25 mouse cellular contexts compared by ENCODE assay signal in the genomic region with DNA sequence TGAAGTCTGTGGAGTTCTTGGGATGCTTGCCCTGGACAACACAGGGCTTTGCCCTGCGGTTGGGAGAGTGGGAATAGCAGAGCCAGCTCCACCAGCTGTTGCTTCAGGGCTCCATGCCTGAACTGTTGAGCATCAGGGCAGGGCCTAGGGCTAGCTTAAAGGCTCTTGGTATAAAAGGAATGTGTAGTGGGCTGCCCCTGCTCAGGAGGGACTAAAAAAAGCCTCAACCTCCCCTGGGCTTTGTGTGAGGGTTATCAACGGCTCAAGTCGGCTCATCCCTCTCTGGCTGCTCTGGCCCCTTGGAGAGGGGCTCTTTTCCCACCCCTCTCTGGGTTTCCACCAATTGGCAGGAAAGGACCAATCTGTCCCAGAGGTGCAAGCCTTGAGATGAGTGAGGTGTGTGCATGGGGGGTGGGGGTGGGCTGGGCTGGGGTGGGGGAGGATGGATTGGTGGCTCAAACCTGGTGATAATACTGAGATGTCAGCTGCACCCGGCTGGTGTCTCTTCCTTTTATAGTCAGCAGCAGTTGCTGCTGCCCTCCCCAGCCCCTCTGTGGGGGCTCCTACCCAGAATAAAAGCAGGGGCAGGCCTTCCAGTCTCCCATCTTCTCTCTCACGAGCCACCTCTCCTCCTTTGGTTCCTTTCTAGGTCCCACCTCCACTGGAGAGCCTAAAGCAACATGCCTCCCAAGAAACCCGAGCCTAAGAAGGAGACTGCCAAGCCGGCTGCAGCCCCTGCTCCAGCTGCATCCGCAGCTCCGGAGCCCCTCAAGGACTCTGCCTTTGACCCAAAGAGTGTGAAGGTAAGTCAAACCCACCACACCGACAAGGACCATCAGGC. TPM values are rescaled to one million over a fixed set of nuclear protein-coding genes. Genes with fewer than 3 reads are reported as not detected.
DNase-seq lines count a peak whose midpoint lies in the region; ATAC-seq and TF ChIP-seq lines count a peak whose summit lies in the region.
"Had no signal": no experiment of that assay in that cellular context is flagged by ENCODE, and none has a peak within 500 bp of the region (broad histone marks: within the 10 kb centered on the region; RNA-seq: fewer than 3 reads in every experiment).

No protein-coding gene starts in this region.

- no peak overlapping the region for H3K4me3 ChIP-seq in embryonic facial prominence, embryonic 14.5 days (ENCODE audit: low read depth, low read length)
- H3K4me3 ChIP-seq in embryonic facial prominence, embryonic 10.5 days: no peak overlapping the region
- H3K4me3 ChIP-seq in heart, embryonic 12.5 days: peak overlapping the region; percentile 74
- peak overlapping the region; percentile 3; the same call in 1 of the 2 replicates for H3K4me3 ChIP-seq in lung, embryonic 14.5 days (ENCODE audit: low read depth, low read length)
- peak overlapping the region; percentile 57 for H3K4me3 ChIP-seq in myocyte
- H3K4me3 ChIP-seq: hindbrain, embryonic 10.5 days; liver, embryonic 12.5 days; megakaryocyte, embryonic 14.5 days; midbrain, embryonic 13.5 days; neural tube, embryonic 13.5 days had no signal

- peak; percentile 62 for TF ChIP-seq POLR2A in myocyte (IDR thresholded peaks at IDR 0.05; ENCODE audit: insufficient read length, low read depth)

- 38% methylated on average over 9 of the region's 10 CpGs for WGBS in embryonic facial prominence, embryonic 14.5 days
- WGBS in embryonic facial prominence, embryonic 10.5 days: 41% methylated on average over 10 of the region's 10 CpGs
- 22% methylated on average over 10 of the region's 10 CpGs for WGBS in heart, embryonic 12.5 days
- WGBS in lung, embryonic 14.5 days: 30% methylated on average over 10 of the region's 10 CpGs

- no peaks in the 10 kb centered on the region for H3K9me3 ChIP-seq in embryonic facial prominence, embryonic 14.5 days (ENCODE audit: control insufficient read depth, low read length)
- no peaks in the 10 kb centered on the region for H3K9me3 ChIP-seq in embryonic facial prominence, embryonic 10.5 days
- H3K9me3 ChIP-seq in heart, embryonic 12.5 days (replicated peaks): no peaks in the 10 kb centered on the region
- no peaks in the 10 kb centered on the region for H3K9me3 ChIP-seq in lung, embryonic 14.5 days (ENCODE audit: low read depth, low read length)
- H3K9me3 ChIP-seq: hindbrain, embryonic 10.5 days; liver, embryonic 12.5 days; megakaryocyte, embryonic 14.5 days; midbrain, embryonic 13.5 days; neural tube, embryonic 13.5 days had no signal

- TF ChIP-seq CTCF in lung, embryonic 14.5 days (IDR thresholded peaks at IDR 0.05; ENCODE audit: low read depth): no peak

- H3K36me3 ChIP-seq in embryonic facial prominence, embryonic 14.5 days (ENCODE audit: control insufficient read depth, insufficient read depth, low read length): no peaks in the 10 kb centered on the region
- H3K36me3 ChIP-seq in embryonic facial prominence, embryonic 10.5 days (replicated peaks): no peaks in the 10 kb centered on the region
- peaks cover 16% of the 10 kb centered on the region for H3K36me3 ChIP-seq in heart, embryonic 12.5 days
- H3K36me3 ChIP-seq in lung, embryonic 14.5 days (ENCODE audit: insufficient read depth): no peaks in the 10 kb centered on the region
- H3K36me3 ChIP-seq in myocyte (ENCODE audit: control insufficient read depth, insufficient read depth): peaks cover 8% of the 10 kb centered on the region
- H3K36me3 ChIP-seq: hindbrain, embryonic 10.5 days; liver, embryonic 12.5 days; midbrain, embryonic 13.5 days; neural tube, embryonic 13.5 days had no signal

- H3K4me1 ChIP-seq in embryonic facial prominence, embryonic 14.5 days (ENCODE audit: control insufficient read depth, insufficient read depth, low read length): peaks cover 10% of the 10 kb centered on the region; the same call in 1 of the 2 replicates
- peaks cover 38% of the 10 kb centered on the region for H3K4me1 ChIP-seq in embryonic facial prominence, embryonic 10.5 days
- H3K4me1 ChIP-seq in heart, embryonic 12.5 days (replicated peaks): peaks cover 57% of the 10 kb centered on the region
- H3K4me1 ChIP-seq in lung, embryonic 14.5 days (ENCODE audit: insufficient read depth): peaks cover 5% of the 10 kb centered on the region; the same call in 1 of the 2 replicates
- H3K4me1 ChIP-seq: neural tube, embryonic 13.5 days had no signal

- peaks cover 4% of the 10 kb centered on the region; the same call in 1 of the 2 replicates for H3K27me3 ChIP-seq in embryonic facial prominence, embryonic 14.5 days (replicated peaks; ENCODE audit: control insufficient read depth, insufficient read depth, low read length)
- peaks cover 25% of the 10 kb centered on the region for H3K27me3 ChIP-seq in embryonic facial prominence, embryonic 10.5 days (replicated peaks; ENCODE audit: low read depth, poor library complexity, severe bottlenecking)
- H3K27me3 ChIP-seq in heart, embryonic 12.5 days (replicated peaks): no peaks in the 10 kb centered on the region
- no peaks in the 10 kb centered on the region for H3K27me3 ChIP-seq in lung, embryonic 14.5 days (ENCODE audit: insufficient read depth, low read length)
- no peaks in the 10 kb centered on the region for H3K27me3 ChIP-seq in myocyte (ENCODE audit: control insufficient read depth, insufficient read depth, insufficient read length)

- ATAC-seq in embryonic facial prominence, embryonic 14.5 days (ENCODE audit: low read depth): peak; percentile 78
- ATAC-seq in heart, embryonic 12.5 days (ENCODE audit: insufficient number of reproducible peaks, low FRiP score): peak; percentile 70
- ATAC-seq in lung, embryonic 14.5 days (ENCODE audit: insufficient read depth): 0 out of 2 replicates have a peak, but pooled peaks have one; percentile 7
- ATAC-seq: activated CD4-positive, CD25-positive, alpha-beta regulatory T cell, adult 4 months; forebrain, postnatal 0 days; hindbrain, postnatal 0 days; intestine, embryonic 16.5 days; liver, embryonic 12.5 days; midbrain, embryonic 13.5 days had no signal

- peak overlapping the region; percentile 45 for H3K9ac ChIP-seq in embryonic facial prominence, embryonic 14.5 days (ENCODE audit: low read depth, low read length)
- peak overlapping the region; percentile 94 for H3K9ac ChIP-seq in heart, embryonic 12.5 days
- H3K9ac ChIP-seq in lung, embryonic 14.5 days: peak overlapping the region; percentile 33; the same call in 1 of the 2 replicates
- H3K9ac ChIP-seq: forebrain, postnatal 0 days; liver, embryonic 12.5 days; midbrain, embryonic 13.5 days; neural tube, embryonic 13.5 days had no signal

- H3K4me2 ChIP-seq in embryonic facial prominence, embryonic 14.5 days (ENCODE audit: low read depth, low read length): no peak overlapping the region
- H3K4me2 ChIP-seq in heart, embryonic 12.5 days: peak overlapping the region; percentile 81
- no peak overlapping the region for H3K4me2 ChIP-seq in lung, embryonic 14.5 days
- peak overlapping the region; percentile 55 for H3K4me2 ChIP-seq in myocyte (ENCODE audit: low read depth)
- H3K4me2 ChIP-seq: liver, embryonic 12.5 days; midbrain, embryonic 13.5 days; neural tube, embryonic 13.5 days had no signal

- H3K27ac ChIP-seq in embryonic facial prominence, embryonic 14.5 days (replicated peaks; ENCODE audit: low read depth, low read length): 0 out of 2 replicates have a peak overlapping the region, but pooled peaks have one; percentile 23
- no peak overlapping the region for H3K27ac ChIP-seq in embryonic facial prominence, embryonic 10.5 days (replicated peaks)
- peak overlapping the region; percentile 100 for H3K27ac ChIP-seq in heart, embryonic 12.5 days (ENCODE audit: poor library complexity, severe bottlenecking)
- no peak overlapping the region; the same call in 1 of the 2 replicates for H3K27ac ChIP-seq in lung, embryonic 14.5 days (ENCODE audit: low read depth)
- H3K27ac ChIP-seq: hindbrain, embryonic 10.5 days; hindbrain, postnatal 0 days; liver, embryonic 12.5 days; midbrain, embryonic 13.5 days; neural tube, embryonic 13.5 days had no signal

- peak; percentile 72 for DNase-seq in embryonic facial prominence, embryonic 14.5 days (ENCODE audit: low spot score)
- DNase-seq in embryonic facial prominence, embryonic 10.5 days (ENCODE audit: low spot score): no peak
- no peak for DNase-seq in heart, postnatal 4 days
- no peak for DNase-seq in lung, embryonic 14.5 days
- DNase-seq in lung, postnatal 10 days: no peak
- no peak for DNase-seq in layer of hippocampus, adult 9-11 months
- DNase-seq: adrenal gland, adult 8-10 months; cerebellum, adult 18-20 months; cerebellum, postnatal 36 days; forebrain, postnatal 0 days; gastrocnemius, postnatal 36 days; kidney, adult 9 months; kidney, postnatal 36 days; lung, adult 2 months; lung, postnatal 36 days had no signal

- H3ac ChIP-seq in myocyte (ENCODE audit: control insufficient read depth, insufficient read length): no peak overlapping the region

- peaks cover 12% of the 10 kb centered on the region for H3K79me2 ChIP-seq in myocyte (ENCODE audit: control insufficient read depth, insufficient read depth)

TF ChIP-seq in myocyte, 11 proteins besides CTCF, POLR2A, EP300 and RAD21 (continues in another document):
- peak; percentile 50 to 91 (median 76) for TF ChIP-seq MYOD1 (IDR thresholded peaks at IDR 0.05; ENCODE audit: control insufficient read depth in 1 of 3, insufficient read length in 2 of 3, low read depth in 2 of 3)

RNA-seq across cellular contexts. Expression of a gene that starts 26.5 kb away (rescaled TPM):
- 391 and 492 TPM in 2 replicates for polyA plus RNA-seq in embryonic facial prominence, embryonic 14.5 days (2014; fragmentation: Nextera tagmentation; extraction: Ambion mirVana)
- polyA plus RNA-seq in embryonic facial prominence, embryonic 10.5 days (2016; fragmentation: Nextera tagmentation; extraction: Ambion mirVana): 1.1 and 4.1 TPM in 2 replicates
- polyA plus RNA-seq in heart, embryonic 12.5 days (2016; fragmentation: Nextera tagmentation; extraction: Ambion mirVana): 2,473 and 2,477 TPM in 2 replicates
- total RNA-seq in heart, postnatal 4 days (2021): 100 to 1,000 TPM; 908 to 955 TPM
- 9.8 and 52.1 TPM in 2 replicates for polyA plus RNA-seq in lung, embryonic 14.5 days (2014; fragmentation: Nextera tagmentation; extraction: Ambion mirVana)
- 5,062 TPM for polyA plus RNA-seq in myocyte (2012; fragmentation: generic; extraction: Trizol)

RNA-seq across cellular contexts. Expression of a gene that starts 26.6 kb away (rescaled TPM):
- polyA plus RNA-seq in embryonic facial prominence, embryonic 14.5 days (2014; fragmentation: Nextera tagmentation; extraction: Ambion mirVana): 44.7 and 47.1 TPM in 2 replicates
- 58.4 and 60.8 TPM in 2 replicates for polyA plus RNA-seq in embryonic facial prominence, embryonic 10.5 days (2016; fragmentation: Nextera tagmentation; extraction: Ambion mirVana)
- 37.6 and 40.6 TPM in 2 replicates for polyA plus RNA-seq in heart, embryonic 12.5 days (2016; fragmentation: Nextera tagmentation; extraction: Ambion mirVana)
- total RNA-seq in heart, postnatal 4 days (2021): 10 to 100 TPM; 44.5 to 49.0 TPM
- 47.7 and 51.0 TPM in 2 replicates for polyA plus RNA-seq in lung, embryonic 14.5 days (2014; fragmentation: Nextera tagmentation; extraction: Ambion mirVana)
- 9.2 TPM for polyA plus RNA-seq in myocyte (2012; fragmentation: generic; extraction: Trizol)

RNA-seq across cellular contexts. Expression of a gene that starts 30.8 kb away (rescaled TPM):
- 2.1 and 2.6 TPM in 2 replicates for polyA plus RNA-seq in embryonic facial prominence, embryonic 14.5 days (2014; fragmentation: Nextera tagmentation; extraction: Ambion mirVana)
- polyA plus RNA-seq in embryonic facial prominence, embryonic 10.5 days (2016; fragmentation: Nextera tagmentation; extraction: Ambion mirVana): 2.9 and 4.2 TPM in 2 replicates
- polyA plus RNA-seq in heart, embryonic 12.5 days (2016; fragmentation: Nextera tagmentation; extraction: Ambion mirVana): 9.6 and 11.9 TPM in 2 replicates
- 1 to 10 TPM; 6.8 to 6.9 TPM for total RNA-seq in heart, postnatal 4 days (2021)
- polyA plus RNA-seq in lung, embryonic 14.5 days (2014; fragmentation: Nextera tagmentation; extraction: Ambion mirVana): 1.9 and 2.1 TPM in 2 replicates
- polyA plus RNA-seq in myocyte (2012; fragmentation: generic; extraction: Trizol): 25.0 TPM

Comparison
In these comparisons a context has a peak if more than half of its experiments do, and no peak if none do; other contexts are left out.
1. H3K27ac ChIP-seq: peak in embryonic facial prominence, embryonic 14.5 days (single experiment) and heart, embryonic 12.5 days (single experiment); none in embryonic facial prominence, embryonic 10.5 days (single experiment) and lung, embryonic 14.5 days (single experiment).
2. ATAC-seq: peak in every context shown above with its lines; median percentile 78 in embryonic facial prominence, embryonic 14.5 days; 70 in heart, embryonic 12.5 days; 7 in lung, embryonic 14.5 days.
3. H3K4me2 ChIP-seq: peak in heart, embryonic 12.5 days (single experiment) and myocyte (single experiment); none in embryonic facial prominence, embryonic 14.5 days (single experiment) and lung, embryonic 14.5 days (single experiment).
4. H3K4me3 ChIP-seq: peak in heart, embryonic 12.5 days (single experiment), lung, embryonic 14.5 days (single experiment) and myocyte (single experiment); none in embryonic facial prominence, embryonic 14.5 days (single experiment) and embryonic facial prominence, embryonic 10.5 days (single experiment).
5. H3K9ac ChIP-seq: peak in every context shown above with its lines; median percentile 94 in heart, embryonic 12.5 days; 45 in embryonic facial prominence, embryonic 14.5 days; 33 in lung, embryonic 14.5 days.